Mouse (Mus musculus) hindbrain, embryonic 10.5 days (tissue): Measurements from ENCODE around the gene Kazn. TPM values are rescaled to one million over a fixed set of nuclear protein-coding genes. Genes with fewer than 3 reads are reported as not detected.
A peak's percentile ranks its signal among the peaks of the same experiment; 100 is the strongest.

Experiments
- DNase-seq: peaks from one replicate; pipeline ENCODE4 v3.0.0-alpha.2; 2017; ENCODE audit warnings: low spot score
- H3K27ac ChIP-seq: fragments of 300-500 bp; sonication (generic); 2 replicates; pipeline ENCODE4 v1.5.1; 2016; ENCODE audit warnings: mild to moderate bottlenecking, moderate library complexity
- H3K27me3 ChIP-seq: fragments of 300-500 bp; sonication (generic); 2 replicates; pipeline ENCODE4 v1.6.1; 2016; ENCODE audit warnings: mild to moderate bottlenecking; ENCODE audit not compliant: poor library complexity, insufficient read depth, severe bottlenecking
- H3K36me3 ChIP-seq: fragments of 300-500 bp; sonication (generic); 2 replicates; pipeline ENCODE4 v1.6.1; 2016; ENCODE audit warnings: mild to moderate bottlenecking, moderate library complexity
- H3K4me1 ChIP-seq: fragments of 300-500 bp; sonication (generic); replicated peaks from 2 replicates; pipeline ENCODE4 v1.6.1; 2016; ENCODE audit warnings: mild to moderate bottlenecking
- H3K4me3 ChIP-seq: fragments of 300-500 bp; sonication (generic); 2 replicates; pipeline ENCODE4 v1.5.1; 2016; ENCODE audit warnings: mild to moderate bottlenecking, moderate library complexity
- H3K9me3 ChIP-seq: fragments of 300-500 bp; sonication (generic); 2 replicates; pipeline ENCODE4 v1.6.1; 2016; ENCODE audit warnings: mild to moderate bottlenecking, moderate library complexity
- WGBS: fragments of 180-500 bp; shearing (Covaris S2); methylation state at CpG from one replicate; pipeline ENCODE4 v1.1.7; 2016; 5-methylcytosine and 5-hydroxymethylcytosine counted together
- polyA plus RNA-seq: library from polyadenylated mRNA; unstranded; fragments of >200 nt; fragmentation: Nextera tagmentation; extraction: Ambion mirVana; gene quantifications from 2 replicates; pipeline ENCODE4 v1.2.1, GENCODE M21; 2016

The Kazn gene
- polyA plus RNA-seq, 1 experiment from 2014 or later = 14.3 TPM

DNA sequence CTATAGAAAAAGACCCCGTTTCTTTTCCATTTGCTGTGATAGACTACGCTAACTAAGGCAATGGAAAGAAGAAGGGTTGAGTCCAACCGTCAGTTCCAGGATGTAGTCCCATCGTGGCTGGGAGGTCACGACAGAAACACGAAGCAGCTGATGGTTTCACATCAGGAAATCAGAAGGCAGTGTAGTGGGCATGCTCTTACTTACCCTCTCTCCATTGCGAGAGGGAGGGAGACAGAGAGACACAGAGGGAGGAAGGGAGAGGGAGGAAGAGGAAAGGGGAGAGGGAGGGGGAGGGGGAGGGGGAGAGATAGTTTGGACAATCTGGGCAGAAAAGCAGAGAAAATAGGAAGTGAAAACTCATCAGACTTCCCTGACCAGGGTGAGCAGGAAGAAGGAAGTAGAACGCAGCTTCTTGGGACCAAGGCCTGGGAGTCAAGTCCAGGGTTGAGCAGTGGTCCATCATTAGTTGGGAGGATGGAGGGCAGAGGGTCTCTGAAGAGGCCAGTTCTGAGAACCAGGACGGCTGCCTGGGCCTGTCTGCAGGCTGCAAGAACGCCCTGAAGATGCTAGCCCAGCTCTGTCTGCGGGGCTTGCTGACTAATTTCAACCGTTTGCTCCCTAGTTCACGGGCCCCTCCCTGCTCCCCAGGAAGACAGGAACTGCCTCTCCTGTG is 165.0 kb downstream of the Kazn start:
- 58% methylated on average over 13 of the region's 13 CpGs for WGBS
- H3K4me1 ChIP-seq = peaks cover 50% of the 10 kb centered on the region
- no peaks in the 10 kb centered on the region for H3K9me3 ChIP-seq
- no peak for DNase-seq
- peaks cover 61% of the 10 kb centered on the region for H3K27me3 ChIP-seq
- no peak overlapping the region for H3K27ac ChIP-seq
- H3K36me3 ChIP-seq = no peaks in the 10 kb centered on the region
- no peak overlapping the region for H3K4me3 ChIP-seq

DNA sequence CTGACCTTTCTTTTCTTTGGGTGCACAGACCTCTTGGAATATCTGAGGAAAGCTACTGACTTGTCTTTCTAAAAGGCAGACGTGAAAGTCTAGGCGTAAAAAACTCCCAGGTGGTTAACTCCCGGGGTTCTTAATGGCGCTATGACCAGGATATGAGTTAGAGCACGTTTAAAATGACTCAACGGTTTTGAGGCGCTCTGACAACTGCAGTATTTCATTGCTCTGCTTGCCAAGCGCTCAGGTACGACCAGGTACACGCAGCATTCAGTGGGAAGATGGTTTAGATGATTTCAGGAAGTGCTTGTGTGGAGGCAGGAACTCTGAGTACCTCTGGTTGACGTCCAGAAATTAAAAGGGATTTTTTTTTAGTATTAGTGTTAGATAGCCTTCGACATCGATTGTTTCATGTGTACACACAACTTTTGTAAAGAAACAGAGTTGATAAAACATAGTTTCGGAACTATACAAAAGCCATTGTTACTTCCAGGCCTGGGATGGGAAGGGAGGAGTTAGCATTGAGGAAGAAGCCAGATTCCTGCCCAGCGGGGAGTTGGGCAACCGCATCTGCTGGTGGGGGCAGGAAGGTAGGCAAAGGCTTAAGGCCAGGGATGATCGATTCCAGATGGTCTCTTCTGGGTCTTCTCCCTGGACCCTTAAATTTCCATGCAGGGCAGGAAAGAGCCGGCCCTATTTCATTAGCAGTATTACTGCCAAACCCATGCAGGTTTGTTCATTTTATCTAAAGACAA is 167.8 kb downstream of the Kazn start:
- Histone ChIP-seq H3K36me3 (no peaks in the 10 kb centered on the region), H3K9me3 (no peaks in the 10 kb centered on the region), H3K4me1 (peaks cover 58% of the 10 kb centered on the region), H3K27me3 (peaks cover 72% of the 10 kb centered on the region), H3K27ac (0 out of 2 replicates have a peak overlapping the region, but pooled peaks have one; percentile 29), H3K4me3 (no peak overlapping the region)
- 7% methylated on average over 18 of the region's 18 CpGs for WGBS
- DNase-seq = peak; percentile 61

DNA sequence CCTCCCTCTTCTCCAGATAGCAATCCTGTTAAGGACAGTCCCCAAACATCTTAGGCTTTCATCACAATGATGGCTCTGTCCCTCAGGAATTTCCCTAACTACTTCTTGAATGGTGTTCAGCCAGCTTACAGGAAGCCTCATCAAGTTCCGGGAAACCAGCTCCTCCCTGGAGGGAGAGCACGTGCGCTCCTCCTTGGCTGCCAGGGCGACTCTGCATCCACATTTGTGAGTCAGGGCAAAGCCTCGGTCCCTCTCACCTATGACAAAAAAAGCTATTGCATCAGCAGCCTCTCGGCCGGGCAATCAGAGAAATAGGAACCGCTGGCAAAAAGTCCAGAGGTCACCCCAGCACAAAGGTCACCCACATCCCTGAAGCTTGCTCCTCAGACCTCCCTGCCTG is 168.4 kb downstream of the Kazn start:
- DNase-seq = no peak
- WGBS = 5% methylated on average over 8 of the region's 8 CpGs
- Histone ChIP-seq H3K27me3 (peaks cover 72% of the 10 kb centered on the region), H3K4me1 (peaks cover 63% of the 10 kb centered on the region), H3K4me3 (no peak overlapping the region), H3K9me3 (no peaks in the 10 kb centered on the region), H3K36me3 (no peaks in the 10 kb centered on the region), H3K27ac (0 out of 2 replicates have a peak overlapping the region, but pooled peaks have one; percentile 29)

DNA sequence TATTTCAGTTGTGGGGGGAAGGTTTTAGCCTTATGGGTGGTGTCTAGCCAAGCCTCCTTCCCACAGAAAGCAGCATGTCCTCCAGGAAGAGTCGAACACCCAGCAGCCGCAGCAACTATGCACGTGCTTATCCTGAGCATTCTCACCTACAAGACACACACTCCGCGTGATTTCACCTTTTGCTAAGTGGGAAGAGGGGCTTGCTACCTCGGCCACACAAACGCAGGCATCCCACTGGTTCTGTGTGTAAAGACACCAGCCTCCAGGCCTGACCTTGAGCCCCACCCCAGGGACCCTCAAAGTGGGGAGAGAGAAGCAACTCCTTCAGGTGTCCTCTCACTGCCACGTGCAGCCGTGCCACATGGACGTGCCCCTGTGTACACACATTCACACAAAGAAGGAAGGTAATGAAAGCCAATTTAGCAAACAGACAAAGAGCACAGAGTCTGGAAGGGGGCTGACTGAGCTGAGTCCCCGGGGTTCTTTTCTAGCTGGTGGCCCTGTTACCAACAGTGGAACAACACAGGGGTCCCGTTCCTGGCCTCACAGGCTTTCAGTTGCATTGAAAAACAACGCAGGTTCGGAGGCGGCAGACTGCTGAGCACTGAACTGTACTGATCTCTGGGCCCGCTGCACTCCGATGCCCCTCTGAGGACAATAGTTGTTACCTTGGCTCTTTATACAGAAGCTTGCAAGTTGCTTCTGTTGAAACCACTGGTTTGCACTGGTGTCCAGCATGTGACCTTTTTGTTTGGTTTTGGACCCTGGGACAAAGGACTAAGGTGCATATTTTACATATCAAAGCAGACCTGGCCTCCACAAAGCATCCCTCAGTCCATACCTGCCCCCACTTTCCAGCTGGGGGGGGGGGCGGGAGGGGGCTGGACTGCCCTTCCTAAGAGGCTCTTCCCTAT is 170.0 kb downstream of the Kazn start:
- Histone ChIP-seq H3K9me3 (no peaks in the 10 kb centered on the region), H3K36me3 (no peaks in the 10 kb centered on the region), H3K4me3 (no peak overlapping the region), H3K27me3 (peaks cover 75% of the 10 kb centered on the region), H3K27ac (peak overlapping the region; percentile 54; the same call in 1 of the 2 replicates), H3K4me1 (peaks cover 52% of the 10 kb centered on the region)
- 19% methylated on average over 18 of the region's 18 CpGs for WGBS
- no peak for DNase-seq

DNA sequence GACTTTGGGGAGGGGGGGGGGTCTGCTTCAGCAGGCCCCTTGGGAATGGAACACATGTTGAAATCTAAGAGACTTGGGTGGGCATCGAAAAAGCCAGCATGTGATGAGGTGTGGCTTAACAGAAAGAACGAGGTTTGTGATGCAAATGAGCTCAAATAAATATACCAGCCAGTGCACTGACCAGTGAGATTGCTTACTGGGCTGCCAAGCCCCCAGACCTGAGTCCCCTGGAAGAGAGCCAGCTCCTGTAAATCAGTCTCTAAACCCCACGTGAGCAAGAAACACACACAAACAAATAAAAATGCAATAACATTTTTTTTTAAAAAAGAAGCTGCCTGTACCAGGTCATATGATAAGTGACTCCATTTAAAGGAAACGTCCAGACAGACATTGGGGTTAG is 172.6 kb downstream of the Kazn start:
- H3K4me1 ChIP-seq = peaks cover 60% of the 10 kb centered on the region
- no peak for DNase-seq
- no peaks in the 10 kb centered on the region for H3K9me3 ChIP-seq
- no peaks in the 10 kb centered on the region for H3K36me3 ChIP-seq
- 57% methylated on average over 4 of the region's 4 CpGs for WGBS
- no peak overlapping the region for H3K4me3 ChIP-seq
- H3K27me3 ChIP-seq = peaks cover 58% of the 10 kb centered on the region
- no peak overlapping the region for H3K27ac ChIP-seq

DNA sequence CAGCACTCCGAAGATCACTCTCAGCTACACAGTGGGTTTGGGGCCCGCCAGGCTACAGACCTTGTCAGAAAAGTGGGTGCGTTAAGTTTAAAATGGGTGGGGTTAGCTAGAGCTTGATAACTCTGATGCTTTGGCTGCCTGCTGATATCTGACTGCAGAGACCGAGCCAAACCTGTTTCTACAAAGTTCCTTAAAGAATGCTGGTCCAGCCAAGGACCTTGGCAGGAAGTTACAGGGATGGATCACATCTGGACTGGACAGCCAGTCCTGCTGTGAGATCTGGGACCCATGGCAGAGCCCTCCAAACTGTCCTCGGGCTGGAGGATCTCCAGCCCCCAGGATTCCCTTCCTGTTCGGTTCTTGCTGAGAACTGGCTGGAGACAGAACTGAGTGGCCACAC is 173.4 kb downstream of the Kazn start:
- WGBS = 73% methylated on average over 6 of the region's 6 CpGs
- no peak overlapping the region for H3K4me3 ChIP-seq
- H3K27me3 ChIP-seq = peaks cover 50% of the 10 kb centered on the region
- H3K9me3 ChIP-seq = no peaks in the 10 kb centered on the region
- H3K4me1 ChIP-seq = peaks cover 60% of the 10 kb centered on the region
- H3K27ac ChIP-seq = peak overlapping the region; percentile 8; the same call in 1 of the 2 replicates
- H3K36me3 ChIP-seq = no peaks in the 10 kb centered on the region
- DNase-seq = no peak

DNA sequence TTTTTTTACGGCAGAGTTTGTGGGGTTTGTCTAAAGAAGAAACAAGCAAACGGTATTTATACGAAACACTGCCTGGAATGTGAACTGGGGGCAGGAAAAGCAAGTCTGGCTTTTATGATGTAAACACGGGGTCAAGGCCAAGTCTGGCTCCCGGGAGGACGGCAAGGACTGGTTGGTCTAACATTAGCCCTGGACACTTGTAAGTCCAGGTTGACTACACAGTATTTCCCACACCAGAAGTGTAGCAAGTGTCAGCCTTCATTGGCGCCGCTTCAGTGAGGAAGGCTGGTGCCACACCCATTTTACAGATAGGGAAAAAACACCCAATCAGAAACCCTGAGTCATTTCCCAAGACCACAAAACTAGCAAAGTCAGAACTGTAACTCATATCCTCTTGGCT is 173.9 kb downstream of the Kazn start:
- DNase-seq = no peak
- H3K4me1 ChIP-seq = peaks cover 62% of the 10 kb centered on the region
- no peak overlapping the region for H3K27ac ChIP-seq
- H3K27me3 ChIP-seq = peaks cover 45% of the 10 kb centered on the region
- no peak overlapping the region for H3K4me3 ChIP-seq
- H3K9me3 ChIP-seq = no peaks in the 10 kb centered on the region
- 78% methylated on average over 8 of the region's 8 CpGs for WGBS
- H3K36me3 ChIP-seq = no peaks in the 10 kb centered on the region

DNA sequence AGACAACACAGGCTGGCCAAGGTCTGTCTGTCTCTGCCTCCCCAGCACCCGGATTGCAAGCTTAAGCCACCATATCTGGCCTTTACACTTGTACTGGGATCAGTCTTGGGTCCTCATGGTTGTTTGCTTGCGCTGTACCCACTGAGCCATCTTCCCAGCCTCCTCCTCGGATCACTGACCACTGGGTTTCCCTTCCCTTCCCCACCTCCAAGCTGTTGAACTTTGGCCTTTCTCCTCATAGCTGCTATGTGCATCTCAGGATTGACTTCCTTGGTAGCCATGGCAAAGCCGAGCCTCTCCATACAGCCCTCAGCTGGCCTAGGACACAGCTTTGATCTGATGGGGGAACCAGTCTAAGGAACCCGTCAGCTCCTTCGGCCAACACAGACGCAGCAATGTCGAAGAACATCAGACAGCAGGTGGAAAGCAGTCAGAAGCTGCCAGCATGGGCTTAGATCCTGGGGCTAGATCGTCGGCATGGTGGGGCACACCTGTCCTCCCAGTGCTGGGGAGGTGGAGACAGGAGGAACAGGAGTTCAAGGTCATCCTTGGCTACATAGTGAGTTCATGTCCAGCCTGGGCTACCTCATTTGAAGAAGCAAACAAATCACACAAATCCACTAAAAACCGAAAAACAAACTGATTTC is 174.5 kb downstream of the Kazn start:
- WGBS = 90% methylated on average over 11 of the region's 11 CpGs
- no peaks in the 10 kb centered on the region for H3K9me3 ChIP-seq
- peaks cover 42% of the 10 kb centered on the region for H3K27me3 ChIP-seq
- H3K36me3 ChIP-seq = no peaks in the 10 kb centered on the region
- peaks cover 60% of the 10 kb centered on the region for H3K4me1 ChIP-seq
- DNase-seq = no peak
- H3K27ac ChIP-seq = no peak overlapping the region
- H3K4me3 ChIP-seq = no peak overlapping the region

DNA sequence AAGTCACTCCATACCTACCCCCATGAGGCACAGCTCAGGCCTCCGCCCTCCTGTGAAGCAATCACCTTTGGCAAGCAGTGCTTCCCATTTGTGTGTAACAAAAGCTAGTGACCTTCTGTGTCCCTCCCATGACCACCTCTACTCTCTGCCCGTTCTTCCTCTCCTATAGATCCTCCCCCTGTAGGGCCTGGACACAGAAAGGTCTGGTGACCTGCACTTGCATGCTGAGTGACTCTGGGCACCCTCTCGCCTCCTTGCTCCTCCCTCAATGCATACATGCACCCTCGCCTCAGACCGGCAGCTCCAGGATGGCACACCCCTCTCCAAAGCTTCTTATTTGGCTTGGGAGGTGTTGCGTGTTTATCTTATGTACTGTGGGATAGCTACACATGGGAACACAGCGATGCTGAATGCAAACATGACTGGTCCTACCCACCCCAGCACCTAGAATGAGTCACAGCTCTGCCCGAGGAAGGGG is 176.1 kb downstream of the Kazn start:
- Histone ChIP-seq H3K27ac (no peak overlapping the region), H3K4me1 (peaks cover 50% of the 10 kb centered on the region), H3K36me3 (no peaks in the 10 kb centered on the region), H3K9me3 (no peaks in the 10 kb centered on the region), H3K4me3 (no peak overlapping the region), H3K27me3 (peaks cover 26% of the 10 kb centered on the region; the same call in 1 of the 2 replicates)
- no peak for DNase-seq
- WGBS = 87% methylated on average over 8 of the region's 8 CpGs

DNA sequence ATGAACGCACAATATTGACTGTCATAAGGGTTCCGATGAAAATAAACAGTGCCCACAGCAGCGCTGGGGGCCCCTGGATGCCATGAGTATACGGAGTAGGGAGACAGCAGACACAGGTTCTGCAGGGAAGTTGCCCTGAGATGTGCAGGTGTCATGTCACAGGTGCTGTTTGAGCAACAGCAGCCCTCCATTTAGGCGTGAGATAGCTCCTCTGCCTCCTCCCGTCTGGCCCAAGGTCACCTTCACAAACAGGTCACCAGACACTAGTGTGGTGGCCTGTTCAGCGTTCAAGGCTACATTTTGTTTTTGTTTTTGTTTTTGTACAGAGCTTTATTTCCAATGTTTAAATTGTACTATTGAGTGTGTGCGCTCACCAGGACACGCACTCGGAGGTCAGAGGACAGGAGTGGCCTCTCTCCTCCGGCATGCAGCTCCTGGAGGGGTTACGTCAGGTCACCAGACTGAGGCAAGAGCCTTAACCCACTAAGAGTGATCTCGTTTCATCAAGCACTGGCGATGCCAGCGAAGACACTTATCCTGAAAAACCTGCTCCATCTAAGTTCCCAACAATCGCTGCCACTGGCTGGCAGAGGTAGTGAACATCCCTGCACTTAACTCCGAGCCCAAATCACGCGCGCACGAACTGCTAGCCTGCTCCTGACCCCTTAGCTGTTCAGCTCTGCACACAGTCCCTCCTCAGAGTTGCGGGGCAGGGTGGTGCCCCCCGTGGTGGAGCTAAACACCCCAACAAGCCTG is 177.5 kb downstream of the Kazn start:
- WGBS = 73% methylated on average over 23 of the region's 23 CpGs
- peaks cover 47% of the 10 kb centered on the region for H3K4me1 ChIP-seq
- H3K4me3 ChIP-seq = no peak overlapping the region
- no peak for DNase-seq
- H3K27ac ChIP-seq = peak overlapping the region; percentile 14; the same call in 1 of the 2 replicates
- no peaks in the 10 kb centered on the region for H3K9me3 ChIP-seq
- peaks cover 13% of the 10 kb centered on the region; the same call in 1 of the 2 replicates for H3K27me3 ChIP-seq
- no peaks in the 10 kb centered on the region for H3K36me3 ChIP-seq

DNA sequence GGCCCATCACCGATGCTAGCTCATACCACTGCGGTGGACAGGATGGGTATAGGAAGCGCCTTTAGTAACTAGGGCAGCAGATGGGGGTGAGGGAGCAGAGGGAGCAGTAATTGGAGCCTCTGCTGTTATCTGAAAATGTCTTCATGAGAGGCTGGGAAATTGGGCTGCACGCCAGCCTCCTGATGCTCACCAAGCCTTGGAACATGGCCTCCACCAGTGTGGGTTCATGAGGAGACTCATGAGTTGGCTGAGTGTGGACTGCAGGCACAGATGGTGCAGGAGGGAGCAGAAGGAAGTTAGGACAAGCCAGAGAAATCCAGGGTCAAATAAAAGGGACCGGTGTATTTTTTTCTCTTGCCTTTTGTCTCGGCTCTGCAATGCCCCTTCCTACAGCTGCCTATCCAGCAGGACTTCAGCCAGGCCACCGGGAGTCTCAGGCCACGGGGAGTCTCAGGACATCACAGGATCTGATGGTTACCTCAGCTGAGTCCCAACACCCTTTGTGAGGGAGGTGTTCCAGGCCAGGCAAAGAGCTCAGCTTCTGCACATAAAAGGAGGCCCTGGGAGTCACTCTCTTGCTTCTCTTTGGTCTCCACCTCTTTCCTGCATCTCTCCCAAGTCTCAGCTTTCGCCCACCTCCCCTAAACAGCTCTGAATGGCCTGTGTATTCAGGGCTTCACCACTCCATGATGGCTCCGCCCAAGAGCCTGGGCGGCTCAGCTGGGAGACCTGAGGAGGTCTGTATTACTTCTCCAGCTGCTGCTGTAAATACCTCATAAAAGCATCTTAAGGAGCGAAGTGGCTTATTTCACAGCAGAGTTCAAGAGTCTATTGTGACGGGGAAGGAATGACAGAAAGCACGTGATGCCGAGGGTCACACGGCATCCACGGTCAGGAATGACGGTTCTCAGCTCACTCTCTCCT is 178.5 kb downstream of the Kazn start:
- 62% methylated on average over 18 of the region's 18 CpGs for WGBS
- Histone ChIP-seq H3K36me3 (no peaks in the 10 kb centered on the region), H3K4me1 (peaks cover 40% of the 10 kb centered on the region), H3K4me3 (no peak overlapping the region), H3K27me3 (peaks cover 6% of the 10 kb centered on the region; the same call in 1 of the 2 replicates), H3K9me3 (no peaks in the 10 kb centered on the region), H3K27ac (peak overlapping the region; percentile 40)
- DNase-seq = no peak
